Mouse (Mus musculus) ES-E14 (cell line): ENCODE data around the gene Dnajb1. TPM values are rescaled to one million over a fixed set of nuclear protein-coding genes. Genes with fewer than 3 reads are reported as not detected.

Experiments used
- DNase-seq: peaks from one replicate; pipeline ENCODE4 v3.0.0-alpha.2; 2013; ENCODE audit warnings: low read depth, low spot score
- H3K27ac ChIP-seq: 2 replicates; pipeline ENCODE4 v1.5.1; 2012; ENCODE audit warnings: low read depth, mild to moderate bottlenecking, low read length, moderate library complexity, mixed read lengths; ENCODE audit not compliant: poor library complexity, insufficient read depth, severe bottlenecking
- H3K36me3 ChIP-seq: 2 replicates; pipeline ENCODE4 v1.6.1; 2012; ENCODE audit warnings: mild to moderate bottlenecking, low read length, moderate library complexity, mixed read lengths; ENCODE audit not compliant: control insufficient read depth, poor library complexity, insufficient read depth, severe bottlenecking
- H3K4me1 ChIP-seq, 2 experiments: fragments of 150-350 bp in 1 of 2; sonication (generic) in 1 of 2; 2 replicates each; pipeline ENCODE4 v1.6.1; 2012; ENCODE audit warnings: low read length in 2 of 2, mild to moderate bottlenecking in 1 of 2, mixed read lengths in 1 of 2; ENCODE audit not compliant: control insufficient read depth in 2 of 2, insufficient read depth in 2 of 2, poor library complexity in 1 of 2
- H3K4me3 ChIP-seq, 2 experiments: fragments of 150-350 bp in 1 of 2; sonication (generic) in 1 of 2; 2 replicates each; pipeline ENCODE4 v1.5.1; 2012; ENCODE audit warnings: low read length in 2 of 2, low read depth in 1 of 2, mild to moderate bottlenecking in 1 of 2, mixed read lengths in 1 of 2; ENCODE audit not compliant: insufficient read depth in 1 of 2, poor library complexity in 1 of 2, severe bottlenecking in 1 of 2
- H3K9ac ChIP-seq: 2 replicates; pipeline ENCODE4 v1.6.1; 2012; ENCODE audit warnings: low read depth, mild to moderate bottlenecking, low read length, mixed read lengths; ENCODE audit not compliant: poor library complexity, insufficient read depth, severe bottlenecking
- H3K9me3 ChIP-seq: fragments of 150-350 bp; sonication (generic); 2 replicates; pipeline ENCODE4 v1.6.1; 2012; ENCODE audit warnings: low read depth, mild to moderate bottlenecking, low read length; ENCODE audit not compliant: control insufficient read depth, insufficient read depth
- CHD2 ChIP-seq: IDR thresholded peaks from 2 replicates; pipeline ENCODE4 v1.6.1; 2014; ENCODE audit warnings: mild to moderate bottlenecking, low read depth, low read length, inconsistent platforms
- HCFC1 ChIP-seq: IDR thresholded peaks from 2 replicates; pipeline ENCODE4 v1.6.1; 2012; ENCODE audit warnings: low read length, inconsistent platforms, borderline replicate concordance; ENCODE audit not compliant: insufficient read depth
- MAFK ChIP-seq: IDR thresholded peaks from 2 replicates; pipeline ENCODE4 v1.6.1; 2014; ENCODE audit warnings: mild to moderate bottlenecking, low read depth, low read length, inconsistent platforms; ENCODE audit not compliant: insufficient read depth
- ZC3H11A ChIP-seq: IDR thresholded peaks from 2 replicates; pipeline ENCODE4 v1.6.1; 2012; ENCODE audit warnings: low read depth, mild to moderate bottlenecking, inconsistent platforms, low read length, borderline replicate concordance
- ZNF384 ChIP-seq: IDR thresholded peaks from 2 replicates; pipeline ENCODE4 v1.6.1; 2012; ENCODE audit warnings: low read depth, low read length, inconsistent platforms
- in situ Hi-C, 2 experiments: fragments of 600-800 bp; cut with MboI; formaldehyde crosslinking; loops; one replicate each; pipeline ENCODE4 v1.15.1; 2025; ENCODE audit warnings: low sequenced_read_pairs in 2 of 2, inconsistent platforms in 1 of 2; ENCODE audit not compliant: unreplicated experiment in 2 of 2
- total RNA-seq: library from RNA; depleted of rRNA; stranded (reverse); fragments of 300-350 nt; gene quantifications from 2 replicates; pipeline ENCODE4 v1.2.3, GENCODE M21; 2012; rRNA removed

Gene Dnajb1
- total RNA-seq, 1 experiment: 30.1 TPM

GRCm38 (mm10) chr8:83660545-83660944 lies 52.6 kb downstream of the Dnajb1 start:
- Histone ChIP-seq H3K27ac (no peak overlapping the region), H3K4me1 (peaks cover 0 to 28% of the 10 kb centered on the region in 2 experiments; a peak in 2 of 4 replicates)

DNA sequence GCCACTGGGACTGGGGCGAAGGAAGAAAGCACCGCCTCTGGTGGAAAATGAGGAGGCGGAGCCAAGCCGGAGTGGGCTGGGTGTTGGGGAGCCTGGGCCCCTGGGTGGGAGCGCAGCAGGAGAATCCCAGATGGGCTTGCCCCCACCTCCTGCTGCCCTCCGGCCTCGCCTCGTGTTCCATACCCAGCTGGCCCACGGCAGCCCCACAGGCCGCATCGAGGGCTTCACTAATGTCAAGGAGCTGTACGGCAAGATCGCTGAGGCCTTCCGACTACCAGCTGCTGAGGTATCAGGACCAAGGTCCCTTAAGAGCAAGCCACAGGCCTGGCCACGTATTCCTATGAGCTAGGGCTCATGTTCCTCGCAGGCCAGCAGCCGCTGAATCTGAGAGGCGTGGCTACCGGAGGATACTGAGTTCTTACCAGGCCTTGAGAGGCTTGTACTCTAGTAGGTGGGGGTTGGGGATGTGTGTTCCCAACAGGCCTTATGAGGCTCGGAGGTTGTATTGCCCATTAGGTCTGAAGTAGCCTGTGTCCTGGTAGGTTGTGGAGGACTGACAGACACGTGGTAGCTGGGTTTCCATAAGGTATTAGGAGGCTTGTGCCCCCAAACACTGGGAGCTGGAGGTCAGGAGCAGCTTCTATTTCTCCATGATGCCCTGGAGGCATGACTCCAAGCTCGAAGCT lies 53.1 kb downstream of the Dnajb1 start:
- TF ChIP-seq HCFC1 (no peak), MAFK (no peak), ZNF384 (no peak), CHD2 (no peak), ZC3H11A (no peak)
- in situ Hi-C loops: no loop called here
- peaks cover 8% of the 10 kb centered on the region; the same call in 1 of the 2 replicates for H3K36me3 ChIP-seq
- no peak overlapping the region for H3K27ac ChIP-seq
- no peak for DNase-seq
- H3K9me3 ChIP-seq: no peaks in the 10 kb centered on the region
- H3K9ac ChIP-seq: peak overlapping the region; percentile 38; the same call in 1 of the 2 replicates
- H3K4me3 ChIP-seq: peak overlapping the region in 1 of 2 experiments; percentile 11; a peak in 2 of 4 replicates
- peaks cover 0 to 28% of the 10 kb centered on the region in 2 experiments; a peak in 2 of 4 replicates for H3K4me1 ChIP-seq

More at GRCm38 (mm10) chr8:83660545-83660944, 52.6 kb downstream of the Dnajb1 start:
- H3K9ac ChIP-seq: no peak overlapping the region; the same call in 1 of the 2 replicates
- no peaks in the 10 kb centered on the region for H3K9me3 ChIP-seq
- H3K4me3 ChIP-seq: peak overlapping the region in 1 of 2 experiments; percentile 11; a peak in 1 of 4 replicates
- DNase-seq: no peak
- in situ Hi-C loops: no loop called here
- H3K36me3 ChIP-seq: peaks cover 8% of the 10 kb centered on the region; the same call in 1 of the 2 replicates
- TF ChIP-seq CHD2 (no peak), MAFK (no peak), HCFC1 (no peak), ZC3H11A (no peak), ZNF384 (no peak)

Other genes starting within 250 kb of the Dnajb1 start
- gene Clgn, start 218.3 kb upstream of the Dnajb1 start, total RNA-seq: 13.0 and 19.2 TPM in 2 replicates
- 40.8 and 76.5 TPM in 2 replicates for gene Scoc, start 149.8 kb upstream of the Dnajb1 start, total RNA-seq
- gene Olfr370, start 72.4 kb upstream of the Dnajb1 start, total RNA-seq: not detected in 2 replicates
- gene Ndufb7, start 41.5 kb upstream of the Dnajb1 start, total RNA-seq: 236 and 275 TPM in 2 replicates
- gene Tecr, start 222 bp upstream of the Dnajb1 start, total RNA-seq: 246 and 386 TPM in 2 replicates
- 73.2 and 73.7 TPM in 2 replicates for gene Gipc1, start 44.5 kb downstream of the Dnajb1 start, total RNA-seq
- gene Ptger1, start 58.5 kb downstream of the Dnajb1 start, total RNA-seq: 1.7 and 2.4 TPM in 2 replicates
- gene Pkn1, start 91.0 kb downstream of the Dnajb1 start, total RNA-seq: 24.7 and 33.2 TPM in 2 replicates
- gene Ddx39, start 107.0 kb downstream of the Dnajb1 start, total RNA-seq: 274 and 324 TPM in 2 replicates
- gene Adgre5, start 133.1 kb downstream of the Dnajb1 start, total RNA-seq: 92.2 and 135 TPM in 2 replicates